Mouse (Mus musculus): ENCODE measurements at regions not wholly inside any gene's neighbourhood (a gene's known extent, or its start where the extent isn't known, plus 50 kb on each side); places are given as distances from the start of the nearest gene placed in this dataset.
A peak's percentile ranks its signal among the peaks of the same experiment; 100 is the strongest.

DNA sequence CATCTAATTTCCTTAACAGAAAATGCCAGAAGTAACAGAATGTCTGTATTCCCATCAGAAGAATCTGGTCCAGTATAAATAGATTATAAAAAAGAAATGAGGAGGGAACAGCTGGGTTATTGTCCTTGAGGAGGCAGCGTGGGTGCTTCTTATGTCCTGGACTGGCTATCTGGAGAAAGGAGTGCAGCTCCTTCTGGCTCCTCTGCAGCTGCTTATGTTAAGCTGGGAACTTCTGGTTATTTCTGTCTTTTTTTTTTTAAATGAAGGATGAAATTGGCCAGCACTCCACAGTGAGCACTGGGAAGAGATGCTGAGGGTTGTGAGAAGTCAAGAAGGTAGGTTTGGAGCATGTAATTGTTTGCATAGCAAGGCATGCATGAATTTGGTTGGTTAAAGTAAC is 441.5 kb downstream of the Ebf1 start:
- no peak for DNase-seq (ENCODE audit: low read depth)
- TF ChIP-seq POLR2A (IDR thresholded peaks at IDR 0.05; ENCODE audit: borderline replicate concordance, extremely low read depth, insufficient read depth, insufficient read length, poor library complexity, severe bottlenecking) (no peak), CTCF (IDR thresholded peaks at IDR 0.05; ENCODE audit: borderline replicate concordance, extremely low read depth, insufficient read depth, insufficient read length) (no peak)

DNA sequence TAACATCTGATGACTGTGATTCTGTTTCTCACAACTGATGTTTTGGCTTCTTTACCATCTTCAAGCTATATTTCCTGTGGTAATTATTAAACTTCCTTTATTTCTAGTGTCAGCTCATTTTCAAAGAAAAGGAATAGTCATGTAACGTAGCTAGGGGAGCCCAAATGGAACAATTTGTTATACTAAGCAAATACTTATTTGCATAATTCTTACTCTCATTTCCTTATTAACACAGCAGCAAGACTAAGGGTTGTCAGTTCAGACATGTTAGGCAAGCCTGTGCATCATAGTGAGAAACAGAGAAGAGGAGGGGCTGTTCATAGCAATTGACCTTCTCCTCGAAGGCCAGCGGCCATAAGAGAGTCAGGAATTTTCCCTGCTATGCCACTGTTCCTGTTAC is 449.5 kb downstream of the Ebf1 start:
- TF ChIP-seq CTCF (IDR thresholded peaks at IDR 0.05; ENCODE audit: borderline replicate concordance, extremely low read depth, insufficient read depth, insufficient read length) (no peak), POLR2A (IDR thresholded peaks at IDR 0.05; ENCODE audit: borderline replicate concordance, extremely low read depth, insufficient read depth, insufficient read length, poor library complexity, severe bottlenecking) (no peak)
- DNase-seq (ENCODE audit: low read depth), result no peak

DNA sequence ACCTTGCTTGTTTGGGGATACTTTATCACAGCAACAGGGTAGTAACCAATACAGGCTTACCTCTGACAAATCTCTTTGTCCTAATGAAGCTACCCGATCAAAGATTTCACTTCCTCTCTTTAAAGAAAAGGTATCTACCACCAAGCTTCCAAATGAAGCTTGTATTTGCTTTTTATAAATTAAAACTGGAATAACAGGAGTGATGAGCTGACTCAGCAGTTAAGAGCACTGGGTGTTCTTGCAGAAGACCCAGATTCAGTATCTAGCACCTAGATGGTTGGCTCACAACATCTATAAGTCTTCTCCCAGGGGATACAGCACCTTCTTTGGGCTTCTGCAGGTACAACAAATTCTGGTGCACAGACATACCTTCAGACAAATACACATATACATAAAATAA is 453.2 kb downstream of the Ebf1 start:
- no peak for DNase-seq (ENCODE audit: low read depth)
- TF ChIP-seq POLR2A (IDR thresholded peaks at IDR 0.05; ENCODE audit: borderline replicate concordance, extremely low read depth, insufficient read depth, insufficient read length, poor library complexity, severe bottlenecking), result no peak
- TF ChIP-seq CTCF (IDR thresholded peaks at IDR 0.05; ENCODE audit: borderline replicate concordance, extremely low read depth, insufficient read depth, insufficient read length), result no peak

DNA sequence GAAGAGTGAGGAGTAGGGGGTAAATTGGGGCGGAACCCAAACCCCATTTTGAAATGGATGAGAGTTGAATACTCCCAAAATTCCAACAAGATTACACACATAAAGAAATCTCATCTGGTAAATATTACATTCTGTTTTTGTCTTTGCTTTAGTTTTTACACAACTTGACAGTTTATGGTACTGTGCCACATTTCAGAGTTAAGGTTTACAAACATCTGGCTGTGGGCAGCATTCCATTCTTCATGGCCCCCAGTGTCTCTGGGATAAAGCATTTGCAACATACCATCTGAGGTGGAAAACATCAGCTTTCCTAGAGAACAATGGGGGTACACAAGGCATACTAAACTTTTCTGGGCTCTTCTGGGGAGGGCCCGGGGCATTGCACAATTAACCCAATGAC is 454.1 kb downstream of the Ebf1 start:
- no peak for DNase-seq (ENCODE audit: low read depth)
- TF ChIP-seq CTCF (IDR thresholded peaks at IDR 0.05; ENCODE audit: borderline replicate concordance, extremely low read depth, insufficient read depth, insufficient read length) (no peak), POLR2A (IDR thresholded peaks at IDR 0.05; ENCODE audit: borderline replicate concordance, extremely low read depth, insufficient read depth, insufficient read length, poor library complexity, severe bottlenecking) (no peak)

DNA sequence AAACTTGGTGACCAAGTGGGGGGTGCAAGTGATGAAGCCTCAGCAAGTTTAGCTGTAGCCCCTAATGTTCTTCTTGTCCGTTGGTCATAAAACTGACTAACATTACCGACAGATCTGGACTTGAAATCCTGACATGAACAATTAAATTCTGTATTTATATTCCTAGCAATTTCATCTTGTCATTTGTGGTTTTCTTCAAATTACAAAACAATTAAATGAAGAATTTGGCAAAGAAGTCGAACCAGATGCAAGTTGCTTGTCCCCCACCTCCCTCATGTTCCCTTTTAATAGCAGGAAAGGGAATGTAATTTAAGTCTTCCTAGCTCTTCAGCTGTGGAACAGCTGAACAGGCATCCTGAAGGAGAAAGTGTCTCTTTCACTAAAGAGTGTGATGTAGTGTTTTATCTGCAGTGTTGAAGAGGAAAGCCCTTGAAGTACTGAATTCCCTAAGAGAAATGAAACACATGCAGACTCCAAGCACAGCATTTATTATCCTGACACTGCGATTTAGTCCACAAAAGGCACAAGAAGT is 467.5 kb downstream of the Ebf1 start:
- TF ChIP-seq CTCF (IDR thresholded peaks at IDR 0.05; ENCODE audit: borderline replicate concordance, extremely low read depth, insufficient read depth, insufficient read length), result no peak
- no peak for TF ChIP-seq POLR2A (IDR thresholded peaks at IDR 0.05; ENCODE audit: borderline replicate concordance, extremely low read depth, insufficient read depth, insufficient read length, poor library complexity, severe bottlenecking)
- DNase-seq (ENCODE audit: low read depth), result no peak

DNA sequence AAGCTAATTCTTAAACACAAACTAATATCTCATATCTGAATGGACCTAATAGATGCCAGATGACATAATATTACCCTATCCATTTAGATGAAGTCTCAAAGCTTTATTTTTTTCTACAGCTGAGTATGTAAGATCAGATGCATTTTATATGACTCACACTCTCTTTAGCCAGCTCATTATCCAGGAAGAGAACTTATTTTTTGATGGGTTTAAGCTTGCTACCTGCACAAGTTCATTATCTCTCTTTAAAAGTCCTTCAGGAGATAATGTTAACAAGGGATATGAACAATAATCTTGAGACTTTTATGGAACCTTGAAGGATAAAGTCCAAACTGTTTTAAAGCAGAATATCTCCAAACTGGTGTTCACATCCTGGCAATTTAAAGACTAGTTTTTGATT is 468.0 kb downstream of the Ebf1 start:
- DNase-seq (ENCODE audit: low read depth), result no peak
- TF ChIP-seq CTCF (IDR thresholded peaks at IDR 0.05; ENCODE audit: borderline replicate concordance, extremely low read depth, insufficient read depth, insufficient read length) (no peak), POLR2A (IDR thresholded peaks at IDR 0.05; ENCODE audit: borderline replicate concordance, extremely low read depth, insufficient read depth, insufficient read length, poor library complexity, severe bottlenecking) (no peak)

DNA sequence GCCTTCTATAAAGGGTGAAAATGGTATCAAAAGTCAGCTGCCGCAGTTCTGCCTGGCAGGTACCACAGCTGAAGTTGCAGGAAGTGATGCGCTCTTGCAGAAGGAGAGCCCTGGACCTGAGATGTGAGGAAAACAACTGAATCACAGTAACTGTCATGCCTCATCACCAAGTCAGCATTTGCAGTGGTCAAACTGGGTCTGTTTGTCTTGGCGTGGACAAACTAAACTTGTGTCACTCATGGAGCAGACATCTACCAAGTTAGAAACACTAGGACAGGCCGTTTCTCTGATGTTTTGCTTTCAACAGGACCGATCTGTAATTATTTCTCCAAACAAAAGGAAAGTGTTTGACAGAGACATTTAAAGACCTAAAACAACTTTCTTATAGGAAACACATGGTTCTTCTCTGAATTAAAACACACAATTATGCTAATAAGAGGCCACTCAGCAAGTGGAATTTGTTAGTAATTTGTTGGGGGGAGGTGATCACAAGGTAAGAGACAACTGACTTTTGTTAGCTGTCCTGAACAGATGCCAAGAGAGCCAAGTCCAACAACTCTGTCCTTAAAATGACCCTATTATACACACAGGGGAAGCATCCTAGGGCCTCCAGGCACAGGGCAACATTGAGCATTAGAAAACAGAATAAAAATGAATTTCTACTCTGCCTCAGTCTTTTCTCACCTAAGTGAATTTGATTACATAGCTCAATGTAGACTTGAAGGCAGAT is 470.2 kb downstream of the Ebf1 start:
- DNase-seq (ENCODE audit: low read depth), result no peak
- TF ChIP-seq POLR2A (IDR thresholded peaks at IDR 0.05; ENCODE audit: borderline replicate concordance, extremely low read depth, insufficient read depth, insufficient read length, poor library complexity, severe bottlenecking) (no peak), CTCF (IDR thresholded peaks at IDR 0.05; ENCODE audit: borderline replicate concordance, extremely low read depth, insufficient read depth, insufficient read length) (no peak)

DNA sequence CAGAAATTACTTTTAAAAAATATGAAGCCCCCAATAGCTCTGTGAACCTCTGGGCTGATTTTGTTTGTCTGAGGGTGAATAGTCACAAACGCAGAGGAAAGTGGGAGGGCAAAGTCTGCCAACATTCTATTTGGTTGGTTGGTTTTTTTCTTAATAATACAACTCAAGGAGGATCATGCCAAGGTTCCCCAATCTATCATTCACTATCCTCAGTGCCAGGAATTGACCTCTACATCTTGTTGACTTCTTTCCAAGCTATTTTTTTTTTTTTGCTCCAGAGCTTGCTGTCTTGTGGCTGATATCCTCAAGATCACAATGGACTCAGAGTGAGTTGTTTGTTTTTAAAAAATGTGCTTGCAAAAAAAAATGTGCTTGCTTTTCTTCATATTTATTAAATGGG is 471.2 kb downstream of the Ebf1 start:
- TF ChIP-seq POLR2A (IDR thresholded peaks at IDR 0.05; ENCODE audit: borderline replicate concordance, extremely low read depth, insufficient read depth, insufficient read length, poor library complexity, severe bottlenecking) (no peak), CTCF (IDR thresholded peaks at IDR 0.05; ENCODE audit: borderline replicate concordance, extremely low read depth, insufficient read depth, insufficient read length) (no peak)
- DNase-seq (ENCODE audit: low read depth), result no peak

DNA sequence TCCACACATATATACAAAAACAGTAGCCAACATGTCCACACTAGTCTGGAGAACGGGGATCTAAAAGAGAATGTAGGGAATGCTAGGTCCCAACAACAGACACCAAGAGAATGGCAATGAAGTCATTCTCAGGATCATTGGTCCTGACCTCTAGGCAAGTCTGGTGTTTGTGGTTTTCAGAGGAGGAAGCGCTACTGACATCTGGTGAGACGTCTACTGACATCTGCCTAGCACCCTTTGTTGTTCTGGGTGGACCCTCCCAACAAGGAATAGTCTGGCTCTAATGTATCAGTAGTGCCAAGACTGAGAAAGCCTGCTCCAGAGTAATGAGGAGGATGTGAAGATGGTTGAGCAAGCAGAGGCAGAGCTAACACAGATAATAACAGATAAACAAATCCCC is 472.4 kb downstream of the Ebf1 start:
- DNase-seq (ENCODE audit: low read depth), result no peak
- TF ChIP-seq POLR2A (IDR thresholded peaks at IDR 0.05; ENCODE audit: borderline replicate concordance, extremely low read depth, insufficient read depth, insufficient read length, poor library complexity, severe bottlenecking), result no peak
- TF ChIP-seq CTCF (IDR thresholded peaks at IDR 0.05; ENCODE audit: borderline replicate concordance, extremely low read depth, insufficient read depth, insufficient read length), result no peak

DNA sequence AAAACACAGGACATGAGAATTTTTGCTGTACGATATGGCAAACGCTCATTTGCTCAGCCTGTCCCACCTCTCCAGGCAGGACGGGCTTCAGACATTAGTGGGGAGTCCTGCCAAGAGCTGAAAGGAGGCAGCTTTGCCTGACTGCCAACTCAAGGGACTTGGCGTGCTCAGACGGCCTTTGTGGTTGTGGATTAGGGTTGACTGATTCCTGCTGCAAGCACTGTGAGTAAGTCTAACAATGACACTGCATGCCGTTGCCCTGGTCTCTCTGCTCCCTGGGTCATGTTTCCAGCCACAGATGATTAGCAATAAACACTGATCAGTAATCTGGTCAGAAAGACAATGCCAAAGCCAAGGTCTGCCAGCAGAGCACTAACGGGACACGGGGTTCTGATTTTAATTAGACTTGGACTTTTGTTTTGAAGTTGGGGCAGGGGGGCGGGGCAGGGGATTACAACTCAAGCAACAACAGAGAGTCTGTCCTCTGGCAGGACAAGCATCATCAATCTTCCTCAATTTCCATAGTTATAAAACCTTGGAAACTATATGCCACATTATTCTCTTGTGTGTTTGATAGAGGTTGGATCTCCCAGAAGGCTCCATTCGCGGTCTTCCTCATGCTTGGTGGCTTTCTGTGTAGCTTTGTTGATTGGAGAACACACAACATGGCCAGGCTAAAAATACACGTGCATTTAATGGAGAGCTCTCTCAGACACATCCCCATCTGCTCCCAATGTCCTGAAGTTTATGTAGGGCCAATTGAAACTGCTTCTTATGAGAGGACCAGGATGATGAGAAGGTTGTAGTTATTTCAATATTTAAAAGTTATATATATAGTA is 486.6 kb downstream of the Ebf1 start:
- peak; percentile 92 for DNase-seq (ENCODE audit: low read depth)
- TF ChIP-seq CTCF (IDR thresholded peaks at IDR 0.05; ENCODE audit: borderline replicate concordance, extremely low read depth, insufficient read depth, insufficient read length) (no peak), POLR2A (IDR thresholded peaks at IDR 0.05; ENCODE audit: borderline replicate concordance, extremely low read depth, insufficient read depth, insufficient read length, poor library complexity, severe bottlenecking) (no peak)

DNA sequence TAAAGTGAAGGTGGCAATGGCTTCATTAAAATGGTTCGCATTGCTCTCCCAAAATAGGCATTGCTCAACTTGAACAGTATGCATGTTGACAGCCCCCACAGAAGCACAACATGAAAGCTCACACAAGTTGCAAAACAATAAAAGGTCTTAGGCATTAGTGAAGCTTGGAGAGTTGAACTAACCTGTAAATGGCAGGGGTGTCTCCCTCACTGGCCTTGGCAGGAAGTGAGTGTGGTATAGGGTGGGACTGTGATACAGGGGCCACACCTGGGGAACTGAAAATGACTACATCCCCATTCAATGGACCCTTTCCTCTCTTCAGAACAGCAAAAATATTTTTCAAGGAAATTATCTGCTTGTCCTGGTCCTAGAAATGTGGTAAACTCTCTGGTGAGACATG is 499.6 kb downstream of the Ebf1 start:
- no peak for TF ChIP-seq POLR2A (IDR thresholded peaks at IDR 0.05; ENCODE audit: borderline replicate concordance, extremely low read depth, insufficient read depth, insufficient read length, poor library complexity, severe bottlenecking)
- no peak for TF ChIP-seq CTCF (IDR thresholded peaks at IDR 0.05; ENCODE audit: borderline replicate concordance, extremely low read depth, insufficient read depth, insufficient read length)
- no peak for DNase-seq (ENCODE audit: low read depth)

All from brain, embryonic 14.5 days (tissue).